Mouse (Mus musculus) ES-E14 (cell line): ENCODE measurements around the gene Dst.

Experiments
- CHD2 ChIP-seq: IDR thresholded peaks from 2 replicates; pipeline ENCODE4 v1.6.1; 2014; ENCODE audit warnings: mild to moderate bottlenecking, low read depth, low read length, inconsistent platforms
- MAFK ChIP-seq: IDR thresholded peaks from 2 replicates; pipeline ENCODE4 v1.6.1; 2014; ENCODE audit warnings: mild to moderate bottlenecking, low read depth, low read length, inconsistent platforms; ENCODE audit not compliant: insufficient read depth
- ZC3H11A ChIP-seq: IDR thresholded peaks from 2 replicates; pipeline ENCODE4 v1.6.1; 2012; ENCODE audit warnings: low read depth, mild to moderate bottlenecking, inconsistent platforms, low read length, borderline replicate concordance
- ZNF384 ChIP-seq: IDR thresholded peaks from 2 replicates; pipeline ENCODE4 v1.6.1; 2012; ENCODE audit warnings: low read depth, low read length, inconsistent platforms

DNA sequence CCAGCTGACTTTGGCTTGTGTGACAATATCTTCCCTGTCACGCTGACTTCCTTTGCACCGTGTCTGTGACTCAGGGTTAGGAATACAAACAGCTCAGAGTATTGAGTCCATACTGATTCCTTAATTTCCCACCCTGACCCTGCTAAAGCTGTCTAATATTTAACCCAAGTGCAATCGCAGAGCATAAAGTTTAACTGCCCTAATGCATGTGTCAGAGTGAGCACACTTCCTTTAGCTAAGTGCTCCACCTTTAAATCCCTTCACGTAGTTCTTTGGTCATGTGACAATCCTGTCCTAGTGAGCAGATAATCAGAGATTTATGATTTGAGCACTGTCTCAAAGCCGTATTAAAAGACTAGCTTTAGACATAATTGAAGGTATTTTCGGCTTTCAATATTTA lies 212.6 kb downstream of the Dst start:
- TF ChIP-seq MAFK (no peak), ZC3H11A (no peak), CHD2 (no peak), ZNF384 (no peak)
